Mouse (Mus musculus): ENCODE measurements around the gene Ppp1r12a.

- TF ChIP-seq TAL1 (IDR thresholded peaks at IDR 0.05; ENCODE audit: low read length): no peak
- no peak for TF ChIP-seq GATA1 (IDR thresholded peaks at IDR 0.05; ENCODE audit: low read length)
Measured at GRCm38 (mm10) chr10:108250710-108251109, 88.7 kb downstream of the Ppp1r12a start.

Data from erythroblast, embryonic 14.5 days (primary cell).